10 mouse cellular contexts compared by ENCODE assay signal in genomic region chr5:30525920-30526836, GRCm38 (mm10). TPM values are rescaled to one million over a fixed set of nuclear protein-coding genes. Genes with fewer than 3 reads are reported as not detected.
DNase-seq lines count a peak whose midpoint lies in the region; ATAC-seq lines count a peak whose summit lies in the region.
"Had no signal": no experiment of that assay in that cellular context is flagged by ENCODE, and none has a peak within 500 bp of the region (broad histone marks: within the 10 kb centered on the region; RNA-seq: fewer than 3 reads in every experiment).

No protein-coding gene starts in this region.

- no peak overlapping the region for H3K27ac ChIP-seq in hindbrain, embryonic 14.5 days
- H3K27ac ChIP-seq: liver, embryonic 14.5 days had no signal

- no peak overlapping the region for H3K9ac ChIP-seq in hindbrain, embryonic 14.5 days
- H3K9ac ChIP-seq: liver, embryonic 14.5 days had no signal

- 24% methylated on average over 12 of the region's 12 CpGs for WGBS in hindbrain, embryonic 14.5 days

- no peaks in the 10 kb centered on the region for H3K27me3 ChIP-seq in hindbrain, embryonic 14.5 days (ENCODE audit: control insufficient read depth, insufficient read depth, low read length)

- no peak overlapping the region for H3K4me3 ChIP-seq in hindbrain, embryonic 14.5 days (replicated peaks; ENCODE audit: low read length)

- no peaks in the 10 kb centered on the region for H3K4me1 ChIP-seq in hindbrain, embryonic 14.5 days (replicated peaks; ENCODE audit: control insufficient read depth, insufficient read depth, low read length)

- intact Hi-C loops in left cerebral cortex, postnatal 4 days (cut with DNase I) = no loop called here
- intact Hi-C loops in left cerebral cortex, postnatal 36 days (cut with DNase I) = no loop called here

- peak; percentile 4 to 39 for DNase-seq in adrenal gland, adult (ENCODE audit: inconsistent age in 2 of 2, low spot score in 1 of 2)
- DNase-seq in adrenal gland, adult 8-10 months = no peak
- DNase-seq in left cerebral cortex, postnatal 4 days = peak; percentile 84
- no peak for DNase-seq in left cerebral cortex, postnatal 36 days (ENCODE audit: low spot score in 2 of 2)
- DNase-seq in hindbrain, embryonic 14.5 days (ENCODE audit: low spot score) = peak; percentile 50
- peak; percentile 85 to 95 for DNase-seq in lung, postnatal 4 days
- no peak for DNase-seq in testis, postnatal 14 days (ENCODE audit: low spot score)
- DNase-seq in T-cell, adult 2 months (ENCODE audit: low spot score) = no peak

- H3K9me3 ChIP-seq in hindbrain, embryonic 14.5 days (ENCODE audit: control insufficient read depth, low read length) = no peaks in the 10 kb centered on the region

- no peak overlapping the region for H3K4me2 ChIP-seq in hindbrain, embryonic 14.5 days (replicated peaks)

- H3K36me3 ChIP-seq in hindbrain, embryonic 14.5 days (replicated peaks; ENCODE audit: control insufficient read depth, insufficient read depth) = no peaks in the 10 kb centered on the region

- ATAC-seq in hindbrain, embryonic 14.5 days (ENCODE audit: low FRiP score) = peak; percentile 31; the same call in 1 of the 2 replicates

RNA-seq across cellular contexts. Expression of gene Cib4, which starts 19.5 kb away (rescaled TPM):
- total RNA-seq in adrenal gland, adult 8-10 months (2022) = 1 to 10 TPM; 1.9 to 6.7 (median 3.7) TPM
- not detected for total RNA-seq in left cerebral cortex, postnatal 4 days (2021)
- not detected for total RNA-seq in left cerebral cortex, postnatal 36 days (2021)
- not detected in 2 replicates for polyA plus RNA-seq in hindbrain, embryonic 14.5 days (2014; fragmentation: Nextera tagmentation; extraction: Ambion mirVana)
- total RNA-seq: gastrocnemius, postnatal 4 days had no signal
- polyA plus RNA-seq: liver, embryonic 14.5 days had no signal

Comparison
In these comparisons a context has a peak if more than half of its experiments do, and no peak if none do; other contexts are left out.
1. DNase-seq: peak in adrenal gland, adult (2 of 2), left cerebral cortex, postnatal 4 days (single experiment), hindbrain, embryonic 14.5 days (single experiment) and lung, postnatal 4 days (2 of 2); none in adrenal gland, adult 8-10 months (single experiment), left cerebral cortex, postnatal 36 days (0 of 2), testis, postnatal 14 days (single experiment) and T-cell, adult 2 months (single experiment).